Mouse (Mus musculus): Measurements from ENCODE around the gene Cenpb. TPM values are rescaled to one million over a fixed set of nuclear protein-coding genes. Genes with fewer than 3 reads are reported as not detected.
A peak's percentile ranks its signal among the peaks of the same experiment; 100 is the strongest.

Cenpb gene
- total RNA-seq, 1 experiment from 2014 or later = 65.6 TPM

DNA sequence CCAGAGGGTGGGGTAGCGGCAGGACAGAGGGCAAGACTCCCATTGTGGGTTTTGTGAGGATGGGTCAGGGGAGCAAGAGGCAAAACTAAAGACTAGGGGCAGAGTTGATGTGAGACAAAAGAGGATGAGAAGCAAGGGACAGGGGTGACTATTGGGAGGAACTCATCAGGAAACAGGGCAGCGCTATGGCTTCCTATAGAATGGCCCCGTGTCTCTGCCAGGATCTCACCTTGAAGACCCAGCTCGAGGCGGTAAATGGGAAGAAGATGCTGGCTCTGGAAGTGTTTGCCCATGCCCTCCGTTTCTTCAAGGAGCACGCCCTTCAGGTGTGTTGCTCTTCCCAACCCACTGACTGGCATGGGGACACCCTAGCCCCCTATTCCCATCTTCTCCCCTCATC, 41.1 kb downstream of the Cenpb start:
- DNase-seq = no peak

DNA sequence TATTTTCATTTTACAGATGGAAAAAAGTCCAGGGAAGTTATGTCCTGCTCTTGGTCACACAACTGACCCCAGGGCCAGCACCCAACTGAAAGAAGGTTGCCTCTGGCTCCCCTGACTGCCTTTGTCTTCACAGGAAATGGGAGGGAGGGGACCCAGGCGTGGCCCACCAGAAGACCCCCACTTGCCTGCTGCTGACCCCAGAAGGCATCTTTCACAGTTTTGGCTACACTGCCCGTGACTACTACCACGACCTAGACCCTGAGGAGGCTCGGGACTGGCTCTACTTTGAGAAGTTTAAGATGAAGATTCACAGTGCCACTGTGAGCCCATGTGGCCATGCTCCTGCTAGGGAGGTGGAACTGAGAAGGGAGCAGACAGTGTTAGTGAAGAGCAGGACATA, 41.6 kb downstream of the Cenpb start:
- no peak for DNase-seq

DNA sequence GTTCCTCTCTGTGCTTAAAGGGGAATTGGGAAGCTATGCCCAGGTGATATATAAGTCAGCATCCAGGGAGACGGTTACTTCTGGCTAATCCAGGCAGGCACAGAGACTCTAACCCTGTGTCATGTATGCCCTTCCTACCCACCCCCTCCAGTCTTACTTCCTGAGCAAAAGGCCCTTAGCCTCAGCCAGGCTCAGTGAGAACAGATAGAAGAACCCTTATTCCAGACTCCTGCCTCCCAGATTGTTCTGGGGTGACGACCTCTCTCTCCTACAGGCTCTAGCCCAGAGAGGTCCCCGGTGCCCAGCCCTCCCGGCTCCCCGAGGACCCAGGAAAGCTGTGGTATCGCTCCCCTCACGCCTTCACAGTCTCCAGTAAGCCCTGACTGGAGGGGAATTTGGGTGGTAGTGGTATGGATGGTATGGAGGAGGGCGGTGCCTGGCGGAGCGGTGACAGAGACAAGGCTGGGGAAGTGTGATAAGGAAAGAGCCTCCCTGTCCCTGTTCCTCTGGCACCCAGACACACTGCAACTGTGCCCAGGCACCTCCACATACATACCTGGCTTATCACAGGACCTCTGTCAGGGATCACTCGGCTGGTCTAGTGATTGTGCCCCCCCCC, 44.2 kb downstream of the Cenpb start:
- no peak for DNase-seq

DNA sequence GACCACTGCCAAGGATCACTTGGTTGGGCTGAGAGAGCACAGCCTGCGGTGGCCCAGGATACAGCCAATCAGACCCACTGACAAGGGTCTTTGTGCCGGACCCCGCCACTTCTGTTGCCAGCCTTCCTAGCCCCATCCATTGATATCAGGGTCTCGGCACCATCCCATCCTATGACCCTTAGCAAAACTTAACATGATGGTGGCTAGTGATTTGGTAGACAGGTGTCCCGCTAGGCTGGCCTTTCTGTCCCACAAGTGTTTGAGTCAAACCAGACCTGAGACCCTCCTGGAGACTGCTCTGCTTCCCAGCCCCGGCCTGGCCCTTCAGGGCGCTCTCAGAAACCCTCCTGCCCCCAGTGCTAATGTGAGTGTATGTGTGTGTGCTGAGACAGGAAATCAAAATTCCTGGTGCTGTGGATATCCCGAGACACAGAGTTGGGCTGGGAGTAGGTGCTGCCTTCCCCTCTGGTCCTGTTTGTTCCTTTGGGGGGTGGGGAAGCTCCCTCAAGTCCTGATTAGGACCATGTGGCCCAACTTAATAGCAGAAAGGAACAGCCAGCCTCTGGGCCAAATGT, 45.0 kb downstream of the Cenpb start:
- DNase-seq = no peak

DNA sequence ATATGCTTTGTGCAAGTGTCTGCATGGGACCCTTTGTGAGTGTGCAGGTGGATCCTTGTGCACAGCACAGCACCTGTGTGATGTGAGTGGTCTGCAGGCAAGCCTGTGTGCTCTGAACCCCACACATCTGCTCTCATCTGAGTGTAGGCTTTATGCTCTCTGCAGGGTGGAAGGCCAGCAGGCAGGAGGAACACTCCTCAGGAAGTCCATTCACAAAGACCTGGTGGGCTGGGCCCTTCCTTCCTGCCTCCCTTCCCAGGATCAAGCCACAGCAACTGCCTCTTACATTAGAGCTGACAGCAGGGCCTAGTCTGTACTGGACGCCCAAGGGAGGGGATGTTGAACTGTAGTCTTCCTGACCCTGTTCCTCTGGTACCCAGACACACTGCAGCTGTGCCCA, 45.5 kb downstream of the Cenpb start:
- no peak for DNase-seq

DNA sequence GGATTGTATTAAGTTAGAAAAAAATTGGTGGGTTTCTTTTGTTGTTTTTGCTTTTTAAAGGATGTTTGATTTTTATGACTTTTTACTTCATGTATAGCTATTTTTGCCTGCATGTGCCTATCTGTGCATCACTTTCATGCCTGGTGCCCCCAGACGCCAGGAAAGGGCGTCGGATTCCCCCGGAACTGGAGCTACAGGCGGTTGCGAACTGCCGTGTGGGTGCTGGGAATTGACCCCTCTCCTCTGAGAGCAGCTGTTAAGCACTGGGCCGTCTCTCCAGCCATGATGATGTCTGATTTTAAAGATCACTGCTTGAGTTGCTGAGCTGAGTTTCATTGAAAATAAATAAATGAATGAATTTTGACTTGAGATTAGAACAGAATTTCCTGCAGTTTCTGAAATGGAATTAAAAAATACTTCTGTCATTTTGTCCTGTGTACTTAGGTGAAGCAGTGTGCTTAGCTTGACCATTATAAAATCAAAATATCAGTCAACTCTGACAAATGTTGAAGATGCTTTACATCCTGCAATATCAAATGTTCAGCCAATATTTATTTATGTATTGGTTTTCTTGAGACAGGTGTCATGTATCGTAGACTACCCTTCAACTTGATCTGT, 46.8 kb downstream of the Cenpb start, which contains the start of gene Gm11037:
Gene Gm11037 (plus strand): TSS at position 568 of the 618 bp plus-strand sequence.
- no peak for DNase-seq

DNA sequence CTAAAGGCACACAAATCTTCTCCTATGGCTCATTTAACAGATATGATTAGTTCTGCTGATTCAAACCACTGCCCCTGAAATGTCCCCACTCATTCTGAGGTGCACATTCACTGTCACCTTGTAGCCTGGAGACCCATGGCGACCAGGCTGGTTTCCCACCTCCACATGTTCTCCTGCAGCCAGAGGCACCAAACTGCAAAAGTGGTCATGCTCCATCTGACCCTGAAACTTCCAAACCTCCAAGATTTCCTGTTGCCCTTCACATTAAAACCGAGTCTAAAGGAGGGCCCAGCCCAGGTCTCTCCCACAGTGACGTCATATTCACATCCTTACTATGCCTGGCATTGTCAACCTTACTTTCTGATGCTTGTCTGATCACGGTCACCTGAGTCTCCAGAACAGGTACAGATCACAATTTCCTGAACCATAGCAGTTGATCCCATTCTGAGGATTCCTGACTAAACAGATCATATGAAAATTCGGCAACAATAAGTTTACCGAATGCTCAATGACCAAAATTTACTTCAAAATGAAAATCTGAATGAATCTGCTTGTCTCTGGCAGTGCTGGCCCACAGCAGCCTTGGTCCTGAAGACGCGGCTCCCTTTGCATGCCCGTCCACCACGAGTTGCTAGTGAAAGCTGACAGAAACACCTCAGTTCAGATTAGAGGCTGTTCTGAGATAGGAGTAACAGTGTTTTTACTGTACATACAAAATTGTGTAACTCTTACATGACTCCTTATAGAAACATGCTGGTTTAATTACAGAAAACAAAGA, 47.6 kb downstream of the Cenpb start:
- no peak for DNase-seq

DNA sequence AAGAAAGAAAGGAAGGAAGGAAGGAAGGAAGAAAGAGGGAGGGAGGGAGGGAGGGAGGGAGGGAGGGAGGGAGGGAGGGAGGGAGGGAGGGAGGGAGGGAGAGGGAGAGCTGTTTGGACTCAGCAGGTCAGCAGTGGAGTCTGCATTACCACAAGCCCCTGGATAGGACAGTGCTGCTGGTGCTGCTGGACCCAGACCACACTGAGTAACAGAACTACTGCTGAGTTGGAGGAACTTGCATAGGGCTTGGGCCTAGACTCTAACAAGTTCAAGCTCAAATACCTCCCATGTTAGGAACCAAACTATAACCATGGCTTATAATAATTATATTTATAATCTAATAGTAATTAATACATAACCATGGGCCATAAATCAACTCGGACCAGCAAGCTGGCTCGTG, 49.0 kb downstream of the Cenpb start:
- no peak for DNase-seq

DNA sequence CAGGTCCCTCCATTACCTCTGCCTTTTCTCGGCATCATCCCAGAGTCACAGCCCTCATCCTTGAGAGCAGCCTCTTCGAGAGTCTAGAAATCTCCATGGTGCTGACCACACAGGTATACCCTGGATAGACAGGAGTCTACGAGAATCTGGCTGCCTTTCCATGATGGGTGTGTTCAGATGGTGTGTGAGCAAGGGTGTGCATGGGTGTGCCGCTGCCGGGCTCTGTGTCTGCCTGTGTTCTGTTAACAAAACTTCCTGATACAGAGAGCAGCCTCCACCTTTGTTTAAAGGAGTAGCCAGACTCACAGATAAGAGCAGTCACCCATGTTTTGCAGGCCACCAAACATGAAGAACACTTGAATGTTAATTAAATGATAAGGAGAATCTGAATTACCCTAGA, 50.0 kb downstream of the Cenpb start:
- DNase-seq = no peak

DNA sequence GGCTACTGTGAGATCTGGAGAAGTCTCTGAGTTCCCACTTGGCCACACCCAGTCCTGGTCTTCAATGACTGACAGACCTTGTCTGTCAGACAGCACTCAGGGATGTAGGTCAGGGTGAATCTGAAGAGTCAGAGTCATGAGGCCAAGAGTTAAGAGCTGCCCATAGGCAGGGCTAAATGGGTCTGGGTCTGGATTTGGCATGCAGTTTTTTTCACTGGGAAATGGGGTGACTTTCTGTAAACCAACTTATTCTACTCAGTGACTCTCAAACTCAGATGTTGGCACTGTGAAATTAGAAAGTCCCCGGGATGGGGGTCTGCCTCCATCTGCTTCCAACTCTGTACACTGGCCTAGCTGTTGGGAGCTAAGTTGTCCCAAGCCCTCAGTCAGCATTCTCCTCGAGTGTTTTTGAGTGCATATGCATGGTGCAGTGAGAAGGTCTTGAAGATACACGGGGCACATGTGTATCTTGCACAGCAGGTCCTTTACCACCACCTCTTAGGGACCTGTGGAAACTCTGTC, 51.2 kb downstream of the Cenpb start:
- no peak for DNase-seq

DNA sequence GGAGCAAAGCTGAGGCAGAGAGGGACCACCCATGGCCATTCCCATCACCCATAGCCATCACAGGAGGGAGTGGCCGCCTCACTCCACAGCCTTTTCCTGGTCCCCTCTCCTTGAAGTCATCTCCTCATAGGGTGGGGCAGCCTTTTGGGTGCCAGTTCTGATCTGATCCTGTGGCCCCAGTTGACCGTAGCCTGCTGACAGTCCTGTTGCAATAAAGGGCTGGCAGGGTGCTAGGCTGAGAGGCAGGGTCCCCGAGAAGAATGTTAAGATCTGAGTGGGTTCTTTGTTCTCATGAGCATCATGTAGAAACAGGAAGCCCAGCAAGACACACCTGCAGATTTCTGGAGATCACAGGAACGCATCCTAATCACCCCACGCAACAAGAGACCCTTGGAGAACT, 51.7 kb downstream of the Cenpb start:
- no peak for DNase-seq

DNA sequence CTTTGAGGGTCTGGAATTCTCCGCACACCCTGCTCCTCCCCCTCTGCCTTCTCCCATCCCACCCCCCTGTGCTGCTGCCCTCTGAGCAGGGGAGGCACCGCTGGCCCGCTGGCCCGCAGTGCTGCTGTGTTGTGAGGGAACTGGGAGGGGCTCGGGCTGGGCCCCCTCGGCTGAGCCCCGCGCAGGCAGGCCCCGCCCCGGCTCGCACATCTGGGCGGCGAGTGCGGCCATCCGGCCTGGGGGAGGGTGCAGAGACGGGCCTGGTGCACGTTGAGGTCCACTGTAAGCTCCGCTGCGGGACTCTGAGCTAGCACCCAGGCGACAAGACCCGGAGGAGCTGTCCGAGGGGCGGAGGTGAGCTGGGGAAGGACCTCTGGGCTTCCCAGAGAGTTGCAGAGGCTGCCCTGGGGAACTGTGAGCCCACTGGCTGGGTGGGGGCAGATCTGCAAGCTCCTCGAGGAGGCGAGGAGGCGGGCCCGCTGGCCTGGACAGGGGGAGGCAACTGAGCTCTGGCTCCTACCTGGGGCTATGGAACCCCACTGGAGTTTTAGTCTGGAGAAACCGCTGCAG, 52.6 kb downstream of the Cenpb start, which contains the start of gene Hspa12b:
Gene Hspa12b (plus strand): TSS at position 120 of the 570 bp plus-strand sequence.
- DNase-seq = peak; percentile 70

DNA sequence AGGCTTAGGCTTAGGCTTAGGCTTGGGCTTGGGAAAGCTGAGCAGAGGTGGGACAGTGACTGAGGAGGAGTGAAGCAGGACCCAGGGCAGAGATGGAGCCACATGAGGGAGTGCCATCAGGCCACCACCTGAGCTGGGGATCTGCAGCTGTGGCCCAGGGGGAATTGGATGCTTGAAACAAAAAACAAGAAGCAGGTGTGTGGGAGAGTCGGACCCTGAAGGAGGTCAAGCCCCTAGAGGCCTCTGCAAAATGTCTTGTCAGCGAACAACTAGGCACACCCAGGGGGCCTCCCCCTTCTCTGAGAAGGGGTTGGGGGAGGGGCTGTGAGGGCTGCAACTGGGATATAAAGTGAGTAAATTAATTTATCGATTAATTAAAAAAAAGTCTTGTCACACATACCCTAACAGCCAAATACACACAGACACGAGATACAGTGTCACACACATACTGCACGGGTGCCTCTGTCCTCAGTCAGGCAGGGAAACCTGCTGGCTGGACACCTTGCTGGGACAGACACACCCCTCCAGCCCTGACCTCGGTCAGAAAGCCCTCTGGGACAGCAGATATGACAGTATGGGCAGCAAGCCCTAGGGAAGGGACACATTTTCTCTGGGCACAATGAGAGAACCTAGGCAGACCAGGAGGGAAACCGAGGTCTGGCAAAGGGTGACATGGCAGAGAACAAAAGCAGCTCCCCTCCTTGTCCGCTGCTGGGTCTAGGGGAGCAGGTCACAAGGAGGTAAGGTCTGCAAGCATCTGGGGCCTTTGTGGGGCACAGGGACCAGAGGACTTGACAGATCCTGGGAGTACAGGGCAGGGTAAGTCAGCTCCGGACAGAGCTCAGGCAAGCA, 53.7 kb downstream of the Cenpb start:
- DNase-seq = no peak

Other genes with a start within 250 kb of the Cenpb start
- gene Gfra4, start 137.0 kb downstream of the Cenpb start, total RNA-seq (2021) = 9.2 and 12.9 TPM in 2 replicates
- gene Adam33, start 116.3 kb downstream of the Cenpb start, total RNA-seq (2021) = 4.4 and 4.5 TPM in 2 replicates
- gene Siglec1, start 93.3 kb downstream of the Cenpb start, total RNA-seq (2021) = 2.3 and 8.2 TPM in 2 replicates
- 23.3 and 26.1 TPM in 2 replicates for gene Hspa12b, start 52.8 kb downstream of the Cenpb start, total RNA-seq (2021)
- not detected in 2 replicates for gene Gm11037, start 46.6 kb downstream of the Cenpb start, total RNA-seq (2021)
- 69.4 and 79.8 TPM in 2 replicates for gene 1700037H04Rik, start 20.0 kb downstream of the Cenpb start, total RNA-seq (2021)
- gene Cdc25b, start 6.9 kb upstream of the Cenpb start, total RNA-seq (2021) = 16.1 and 17.8 TPM in 2 replicates
- gene Spef1, start 7.2 kb upstream of the Cenpb start, total RNA-seq (2021) = 7.0 and 7.5 TPM in 2 replicates
- gene Ap5s1, start 27.0 kb upstream of the Cenpb start, total RNA-seq (2021) = 17.3 and 17.7 TPM in 2 replicates
- 44.8 and 45.4 TPM in 2 replicates for gene Mavs, start 54.0 kb upstream of the Cenpb start, total RNA-seq (2021)
- gene Pank2, start 82.4 kb upstream of the Cenpb start, total RNA-seq (2021) = 56.5 and 58.5 TPM in 2 replicates
- 6.6 and 10.2 TPM in 2 replicates for gene Rnf24, start 172.8 kb upstream of the Cenpb start, total RNA-seq (2021)